Mouse (Mus musculus) mouse embryonic stem cell (cell line): ENCODE measurements around the gene Msn.

Source experiments
- in situ Hi-C, 2 experiments: fragments of 300-500 bp; cut with MboI; formaldehyde crosslinking; loops; 1 replicate in 1 of 2; 3 replicates in 1 of 2; pipeline ENCODE4 v1.14.3; 2019 to 2020; ENCODE audit warnings: low sequenced_read_pairs in 2 of 2, low pct_unique_long_range_greater_than_20kb in 1 of 2, mixed read lengths in 1 of 2; ENCODE audit not compliant: unreplicated experiment in 1 of 2

Msn gene

GRCm38 (mm10) chrX:96095509-96096499, at the start of gene Msn:
Msn (plus strand) TSS chrX:96096042.
- in situ Hi-C loops, result no loop called here

DNA sequence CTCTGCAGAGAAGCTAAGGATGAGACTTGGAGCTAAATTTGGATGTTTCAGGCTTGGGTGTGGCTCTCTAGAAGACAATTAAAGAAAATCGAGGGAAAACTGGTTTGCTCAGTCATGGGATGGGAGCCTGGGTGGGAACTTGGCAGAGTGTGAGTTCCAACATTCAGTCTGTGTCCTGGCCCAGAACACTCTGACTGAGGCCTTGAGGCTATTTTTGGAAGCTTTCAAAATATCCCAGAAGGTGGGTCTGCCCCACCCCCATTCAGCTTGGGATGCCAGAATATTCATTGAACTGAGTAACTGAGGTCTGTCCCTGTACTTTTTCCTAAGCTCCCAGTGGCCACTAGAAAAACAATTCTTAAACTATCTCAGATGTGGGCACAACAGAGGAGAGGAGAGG, 43.0 kb upstream of the Msn start:
- in situ Hi-C loops, result no loop called here

- in situ Hi-C loops, result no loop called here
These were observed 18.1 kb upstream of the Msn start for GRCm38 (mm10) chrX:96077747-96078146.

DNA sequence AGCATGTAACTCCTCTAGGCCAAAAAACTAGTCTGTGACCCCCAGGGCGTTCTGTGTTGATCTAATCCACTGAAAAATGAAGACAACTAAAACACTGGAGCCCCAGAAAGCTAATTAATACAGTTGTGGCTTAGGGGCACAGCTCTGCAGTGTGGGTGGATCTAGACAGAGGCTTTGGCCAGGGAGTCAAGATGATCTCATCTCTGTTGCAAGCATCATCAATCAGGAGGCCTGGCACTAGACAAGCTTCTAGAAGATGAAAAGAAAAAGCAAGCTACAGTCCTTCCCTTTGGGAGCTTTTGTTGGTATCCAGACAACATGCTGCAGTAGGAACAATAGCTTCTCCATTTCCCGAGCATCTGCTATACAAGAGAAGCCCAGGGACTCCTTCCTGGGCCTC, 9.6 kb upstream of the Msn start:
- in situ Hi-C loops, result no loop called here

GRCm38 (mm10) chrX:96096513-96097210, 820 bp downstream of the Msn start:
- in situ Hi-C loops, result no loop called here

GRCm38 (mm10) chrX:96097491-96097970, 1.7 kb downstream of the Msn start:
- in situ Hi-C loops, result no loop called here

DNA sequence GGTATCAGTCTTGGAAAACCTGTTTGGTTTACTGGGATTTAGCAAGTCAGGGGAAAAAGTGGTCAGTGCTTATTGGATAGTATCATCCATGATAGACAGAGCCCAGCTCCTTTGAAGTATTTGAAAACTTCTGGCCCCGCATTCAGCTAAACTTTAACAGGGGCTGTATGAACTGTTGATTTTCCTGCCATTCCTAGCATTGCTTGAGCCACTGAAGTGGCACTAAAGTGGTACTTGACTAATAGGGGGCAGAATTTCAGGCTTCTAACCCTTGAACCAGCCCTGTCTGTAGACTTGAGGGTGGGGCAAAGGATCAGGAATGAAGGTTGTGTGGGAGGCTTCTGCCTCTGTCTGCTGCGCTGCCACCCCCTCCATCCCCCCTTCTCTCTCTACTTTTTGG, 3.2 kb downstream of the Msn start:
- in situ Hi-C loops, result no loop called here

- in situ Hi-C loops, result no loop called here
These were observed 11.8 kb downstream of the Msn start for GRCm38 (mm10) chrX:96107427-96108291.

DNA sequence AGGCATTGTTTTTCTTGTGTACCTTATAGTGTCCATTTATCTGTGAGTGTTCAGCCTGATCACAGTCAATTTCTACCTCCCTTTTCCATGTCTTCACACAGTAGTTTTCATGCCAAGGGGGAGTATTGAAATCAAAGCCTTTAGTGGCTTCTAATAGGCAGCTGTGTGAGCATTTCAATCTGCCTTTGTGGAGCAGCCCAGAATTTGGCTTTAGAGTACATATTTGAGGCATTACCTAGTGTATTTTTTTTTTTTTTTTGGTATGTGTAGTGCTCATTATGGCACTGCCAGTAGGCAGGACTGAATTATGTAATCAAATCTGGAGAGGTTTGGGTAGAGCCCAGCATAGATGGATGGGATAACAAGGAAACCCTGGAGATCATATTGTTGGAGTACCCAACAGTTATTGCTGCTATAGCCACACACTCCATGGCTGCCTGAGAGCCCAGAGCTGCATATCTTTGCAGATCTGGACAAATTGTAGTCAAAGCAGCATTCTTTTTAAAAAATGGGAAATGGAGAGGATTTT, 17.3 kb downstream of the Msn start:
- in situ Hi-C loops, result no loop called here

- in situ Hi-C loops, result no loop called here
These were observed 19.7 kb downstream of the Msn start for GRCm38 (mm10) chrX:96115501-96115900.

- in situ Hi-C loops, result no loop called here
These were observed 21.5 kb downstream of the Msn start for GRCm38 (mm10) chrX:96117366-96117765.

DNA sequence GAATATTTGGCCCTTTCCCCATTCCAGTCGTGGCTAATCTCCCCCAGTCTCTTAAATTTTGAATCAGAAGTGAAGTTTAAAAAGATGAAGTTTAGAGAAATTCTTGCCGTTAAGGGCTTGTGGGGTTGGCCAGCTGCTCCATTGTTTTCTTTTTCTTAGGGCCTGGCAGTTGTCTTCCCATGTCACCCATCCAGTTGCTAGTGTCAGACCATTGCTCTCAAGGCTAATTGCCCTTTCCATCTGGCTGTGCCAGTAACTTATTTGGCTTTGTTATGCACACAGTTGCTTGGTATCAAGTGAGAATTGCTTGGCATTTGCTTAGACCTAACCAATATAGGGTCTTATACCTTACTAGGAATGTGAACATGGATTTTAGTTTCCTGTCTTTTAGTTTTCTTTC, 24.2 kb downstream of the Msn start:
- in situ Hi-C loops, result no loop called here

DNA sequence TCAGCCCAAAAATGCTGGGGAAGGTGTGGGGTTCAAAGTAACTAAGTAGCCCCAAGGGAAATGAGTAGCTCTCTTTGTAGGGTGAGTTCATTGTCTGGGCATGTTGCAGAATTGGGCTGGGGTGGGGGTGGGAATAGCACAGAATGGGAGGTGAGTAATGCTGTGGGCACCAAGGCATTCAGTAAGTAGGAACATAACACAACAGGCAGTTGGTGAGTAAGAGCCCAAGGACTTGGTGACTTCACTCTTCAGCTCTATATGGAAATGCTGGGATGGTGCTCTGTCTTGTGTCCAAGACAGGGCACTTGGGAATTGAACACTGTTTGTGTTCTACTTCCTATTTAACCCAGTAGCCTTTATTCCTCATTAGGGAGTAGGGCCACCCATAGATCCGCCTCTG, 26.1 kb downstream of the Msn start:
- in situ Hi-C loops, result no loop called here

DNA sequence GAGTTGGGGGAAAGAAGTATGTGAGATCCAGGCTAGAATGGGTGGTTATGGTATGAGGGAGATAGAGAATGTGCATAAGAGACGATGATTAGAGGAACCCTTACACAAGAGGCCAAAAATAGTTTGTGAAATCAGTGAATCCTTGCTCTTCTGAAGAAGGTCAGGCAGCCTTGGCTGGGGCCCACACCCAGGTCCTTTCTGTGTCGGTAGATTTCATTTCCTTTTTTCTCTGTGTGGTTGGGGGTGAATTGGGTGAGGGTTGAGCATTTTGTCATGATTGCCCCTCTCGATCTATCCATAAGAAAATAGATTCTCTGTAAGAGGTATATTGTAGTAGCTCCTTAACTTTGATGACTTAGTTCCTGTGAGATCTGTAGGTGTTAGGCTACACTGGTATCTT, 31.0 kb downstream of the Msn start:
- in situ Hi-C loops, result no loop called here

- in situ Hi-C loops, result no loop called here
These were observed 34.3 kb downstream of the Msn start for GRCm38 (mm10) chrX:96130139-96130538.

- in situ Hi-C loops, result no loop called here
These were observed 34.8 kb downstream of the Msn start for GRCm38 (mm10) chrX:96130663-96131062.

- in situ Hi-C loops, result no loop called here
These were observed 37.4 kb downstream of the Msn start for GRCm38 (mm10) chrX:96133260-96133659.

DNA sequence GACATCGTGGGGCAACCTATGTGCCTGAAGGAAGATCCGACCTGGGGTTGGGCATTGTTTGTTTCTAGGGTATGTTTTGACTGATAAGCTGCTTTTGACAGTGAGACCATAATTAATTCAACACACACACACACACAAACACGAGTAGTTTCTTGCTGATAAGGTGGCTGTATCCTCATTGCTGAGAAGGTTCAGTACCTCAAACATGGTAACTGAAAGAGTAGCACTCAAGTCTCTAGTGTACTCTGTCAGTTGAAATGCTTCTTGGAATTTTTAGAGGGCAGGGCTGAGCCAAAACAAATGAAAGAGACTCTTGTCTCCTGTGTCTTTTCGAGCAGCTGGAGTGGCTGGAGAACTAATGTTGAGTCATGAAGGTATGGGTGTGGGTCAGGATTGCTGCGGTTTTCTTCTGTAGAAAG, 38.4 kb downstream of the Msn start:
- in situ Hi-C loops, result no loop called here
